Mouse (Mus musculus) G1E (cell line): ENCODE data around the gene Mark4. TPM values are rescaled to one million over a fixed set of nuclear protein-coding genes. Genes with fewer than 3 reads are reported as not detected.

Source experiments
- ATAC-seq: 2 replicates; pipeline ENCODE4 v1.8.0; 2016; ENCODE audit warnings: mild to moderate bottlenecking; ENCODE audit not compliant: insufficient number of reproducible peaks, poor library complexity, low FRiP score, severe bottlenecking; ENCODE audit errors: extremely low read depth
- DNase-seq: peaks from one replicate; pipeline ENCODE4 v3.0.0; 2012; ENCODE audit warnings: low spot score
- H3K27me3 ChIP-seq: 2 replicates; pipeline ENCODE4 v1.6.1; 2012; ENCODE audit warnings: mild to moderate bottlenecking, low read length, inconsistent platforms; ENCODE audit not compliant: insufficient read depth
- H3K36me3 ChIP-seq: replicated peaks from 2 replicates; pipeline ENCODE3; 2012; ENCODE audit warnings: mild to moderate bottlenecking, inconsistent platforms
- H3K4me1 ChIP-seq: 2 replicates; pipeline ENCODE4 v1.6.1; 2012; ENCODE audit warnings: low read depth, low read length, inconsistent platforms, mixed read lengths; ENCODE audit not compliant: insufficient read depth
- H3K4me3 ChIP-seq: 2 replicates; pipeline ENCODE4 v1.5.1; 2012; ENCODE audit warnings: low read depth, mild to moderate bottlenecking, inconsistent platforms, low read length, moderate library complexity, mixed read lengths
- H3K9me3 ChIP-seq: replicated peaks from 2 replicates; pipeline ENCODE4 v1.6.1; 2012; ENCODE audit warnings: inconsistent platforms
- CTCF ChIP-seq: IDR thresholded peaks from 2 replicates; pipeline ENCODE4 v1.5.1; 2012; ENCODE audit warnings: low read depth, low read length, inconsistent platforms, mixed read lengths
- GATA1 ChIP-seq: IDR thresholded peaks from 2 replicates; pipeline ENCODE4 v1.6.1; 2012; ENCODE audit warnings: borderline replicate concordance, low read length, inconsistent platforms, mixed read lengths
- GATA2 ChIP-seq: IDR thresholded peaks from 2 replicates; pipeline ENCODE4 v1.6.1; 2012; ENCODE audit warnings: low read depth, low read length, inconsistent platforms, borderline replicate concordance
- POLR2AphosphoS5 ChIP-seq: IDR thresholded peaks from 2 replicates; pipeline ENCODE4 v1.6.1; 2012; ENCODE audit warnings: low read depth, low read length, inconsistent platforms; ENCODE audit not compliant: insufficient replicate concordance
- TAL1 ChIP-seq: conservative IDR thresholded peaks from 2 replicates; pipeline ENCODE4 v1.6.1; 2012; ENCODE audit warnings: low read depth, low read length, inconsistent platforms, mixed read lengths
- polyA plus RNA-seq: library from polyadenylated mRNA; stranded (reverse); fragments of >175 nt; gene quantifications from 2 replicates; pipeline ENCODE4 v1.2.3, GENCODE M21; 2012
- total RNA-seq, 2 experiments: library from RNA; stranded (forward) in 1 of 2; stranded (reverse) in 1 of 2; fragments of 200-1000 nt in 1 of 2; fragments of >200 nt in 1 of 2; fragmentation: Nextera tagmentation in 1 of 2; gene quantifications; 2 replicates each; pipeline ENCODE4 v1.2.3; 2014 to 2017

Mark4 gene
- total and polyA plus RNA-seq, 3 experiments, result 4.3 to 34.7 (median 17.8) TPM

DNA sequence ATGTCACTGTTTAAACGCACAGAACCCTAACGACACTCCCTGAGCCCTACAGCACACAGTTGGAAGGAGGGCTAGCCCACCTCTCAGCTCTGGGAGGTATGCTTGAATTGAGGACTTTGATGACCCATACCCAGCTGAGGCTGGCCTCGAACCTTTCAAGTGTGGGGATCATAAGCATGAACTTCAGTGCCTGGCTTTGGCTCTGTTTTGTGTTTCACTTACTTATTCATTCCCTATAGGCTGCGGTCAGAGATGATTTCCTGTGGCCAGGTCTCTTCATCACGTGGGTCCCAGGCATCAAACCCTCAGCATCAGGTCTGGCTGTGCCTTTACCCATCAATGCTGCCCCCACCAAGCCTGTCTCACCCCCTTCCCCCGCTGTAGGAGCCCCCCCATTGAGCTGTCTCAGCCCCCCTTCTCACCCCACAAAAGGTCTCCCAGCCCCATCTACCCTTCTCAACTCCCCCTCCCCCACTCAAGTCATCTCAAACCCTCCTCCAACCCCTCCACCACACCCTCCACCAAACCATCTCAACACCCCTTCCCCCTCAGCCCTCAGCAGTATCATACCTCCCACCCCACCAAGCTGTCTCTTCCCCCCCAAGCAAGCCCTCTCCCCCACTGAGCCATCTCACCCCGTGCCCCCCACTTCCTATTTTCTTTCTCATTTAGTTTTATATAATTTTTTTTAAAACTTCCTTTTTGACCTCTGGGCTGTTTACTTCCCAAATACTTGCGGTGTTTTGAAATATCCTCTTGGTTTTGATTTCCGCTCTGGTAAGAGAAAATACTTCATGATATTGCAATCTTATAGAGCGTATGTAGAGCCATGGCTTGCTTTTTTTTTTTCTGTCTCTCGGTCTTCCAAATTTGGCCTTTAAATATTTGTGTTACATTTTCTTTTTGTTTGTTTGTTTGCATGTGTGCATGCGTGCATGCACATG, 42.1 kb upstream of the Mark4 start:
- Histone ChIP-seq H3K4me1 (peaks cover 24% of the 10 kb centered on the region), H3K9me3 (no peaks in the 10 kb centered on the region), H3K27me3 (peaks cover 25% of the 10 kb centered on the region), H3K4me3 (no peak overlapping the region), H3K36me3 (peaks cover 17% of the 10 kb centered on the region)
- ATAC-seq, result no peak
- TF ChIP-seq TAL1 (no peak), POLR2AphosphoS5 (no peak), CTCF (no peak), GATA2 (no peak), GATA1 (no peak)
- no peak for DNase-seq

DNA sequence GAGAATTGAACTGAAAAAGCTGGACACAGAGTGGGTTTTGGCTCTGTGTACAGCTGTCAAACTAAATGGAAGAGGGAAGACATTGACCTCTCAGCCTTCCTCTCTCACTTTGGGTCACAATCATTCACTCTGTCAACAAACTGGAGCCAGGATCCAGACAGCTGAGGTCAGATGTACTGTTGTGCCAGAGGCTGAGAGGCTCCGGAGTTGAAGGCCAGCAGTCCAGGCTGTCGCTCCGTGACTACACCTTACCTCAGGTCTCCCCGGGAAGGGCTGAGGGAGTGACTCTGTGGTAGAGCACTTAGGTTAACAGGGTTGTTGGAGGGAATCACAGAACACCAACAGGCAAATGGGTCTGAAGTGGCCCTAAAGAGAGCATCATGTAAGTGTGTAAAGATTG, 39.7 kb upstream of the Mark4 start:
- Histone ChIP-seq H3K36me3 (no peaks in the 10 kb centered on the region), H3K27me3 (peaks cover 41% of the 10 kb centered on the region), H3K9me3 (no peaks in the 10 kb centered on the region), H3K4me1 (peaks cover 9% of the 10 kb centered on the region), H3K4me3 (no peak overlapping the region)
- no peak for TF ChIP-seq TAL1
- TF ChIP-seq POLR2AphosphoS5, result no peak
- no peak for TF ChIP-seq CTCF
- no peak for TF ChIP-seq GATA1
- TF ChIP-seq GATA2, result no peak
- DNase-seq (no peak), ATAC-seq (no peak)

DNA sequence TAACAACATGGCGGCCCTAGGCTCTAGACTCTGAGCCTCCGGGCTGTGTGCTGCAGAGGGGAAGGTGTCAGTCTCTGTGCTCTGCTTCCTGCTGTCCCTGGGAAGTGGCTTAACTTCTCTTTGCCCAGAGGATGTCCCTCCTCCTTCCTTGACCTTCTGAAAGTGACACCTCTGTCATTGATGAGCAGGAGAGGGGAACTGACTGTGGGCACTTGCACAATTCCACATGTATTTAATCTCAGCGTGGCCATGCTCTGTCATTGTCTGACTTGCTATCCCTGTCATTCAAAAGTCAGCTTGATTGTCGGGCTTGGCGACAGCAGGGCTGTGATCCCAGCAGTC, 37.6 kb upstream of the Mark4 start:
- H3K9me3 ChIP-seq, result no peaks in the 10 kb centered on the region
- H3K36me3 ChIP-seq, result no peaks in the 10 kb centered on the region
- DNase-seq, result no peak
- peaks cover 9% of the 10 kb centered on the region for H3K4me1 ChIP-seq
- TF ChIP-seq GATA1 (no peak), GATA2 (no peak), TAL1 (no peak), POLR2AphosphoS5 (no peak), CTCF (no peak)
- no peak for ATAC-seq
- H3K4me3 ChIP-seq, result no peak overlapping the region
- peaks cover 52% of the 10 kb centered on the region for H3K27me3 ChIP-seq

DNA sequence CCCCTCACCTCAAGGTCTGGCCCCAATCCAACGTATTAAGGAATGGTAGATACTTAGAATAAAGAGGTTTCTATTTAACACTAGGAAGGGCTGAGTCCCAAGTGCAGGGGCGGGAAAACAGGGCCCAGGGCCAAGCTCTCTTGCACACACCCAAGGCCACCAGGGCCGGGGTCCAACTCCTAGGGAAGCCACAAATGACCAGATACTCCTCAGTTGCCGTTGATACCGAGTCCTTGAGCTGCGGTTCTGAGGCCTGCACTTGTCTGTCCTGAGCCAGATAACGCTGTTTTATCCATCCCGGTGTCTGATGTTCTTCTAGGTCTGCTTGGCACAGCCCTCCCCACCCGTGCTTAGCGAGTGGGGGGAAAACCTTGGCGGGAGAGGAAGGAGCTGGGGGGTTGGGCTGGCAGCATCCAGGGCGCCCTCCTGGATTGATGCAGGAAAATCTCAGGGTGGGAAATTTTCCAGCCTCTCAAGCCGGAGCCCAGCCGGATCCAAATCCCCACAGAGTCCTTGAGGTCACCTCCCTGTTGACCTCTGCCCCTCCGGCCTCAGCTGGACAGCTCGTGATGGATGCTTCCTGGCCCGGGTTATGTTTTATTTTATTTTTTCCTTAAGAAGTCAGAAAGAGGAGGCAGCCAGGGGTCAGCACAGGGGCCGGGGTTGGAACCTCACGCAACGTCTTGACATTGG, 37.0 kb upstream of the Mark4 start:
- Histone ChIP-seq H3K4me1 (peaks cover 9% of the 10 kb centered on the region), H3K9me3 (no peaks in the 10 kb centered on the region)
- no peak for ATAC-seq

DNA sequence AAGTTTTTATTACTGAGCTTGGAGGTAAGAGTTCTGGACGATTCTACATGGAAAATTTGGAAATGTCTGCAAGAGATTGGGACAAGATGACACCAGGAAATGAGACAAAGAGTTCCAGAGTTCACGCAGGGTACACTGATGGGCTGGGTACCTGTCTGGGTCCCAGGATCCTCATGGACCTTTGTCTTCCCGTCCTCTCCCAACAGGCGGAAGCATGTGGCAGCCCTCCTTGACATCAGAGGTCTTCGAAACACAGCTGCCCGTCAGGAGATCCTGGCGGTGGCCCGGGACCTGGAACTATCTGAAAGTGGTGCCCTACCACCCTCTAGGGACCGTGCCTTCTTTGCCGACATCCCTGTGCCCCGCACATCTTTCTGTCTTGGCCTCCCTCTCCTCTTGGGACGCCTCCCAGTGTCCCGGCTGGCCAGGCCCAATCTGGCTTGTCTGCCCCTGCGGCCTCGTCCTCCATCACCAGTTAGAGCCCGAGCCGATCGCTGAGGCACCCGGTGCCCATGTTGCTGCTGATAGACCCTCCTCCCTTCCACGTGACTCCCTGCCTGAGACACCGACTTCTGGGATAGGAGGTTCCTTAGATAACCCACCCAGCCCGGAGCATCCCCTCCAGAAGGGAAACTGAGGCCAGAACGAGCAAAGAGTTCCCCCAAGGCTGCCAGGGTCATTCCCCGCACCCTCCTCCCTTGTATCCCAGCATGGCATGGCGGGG, 36.3 kb upstream of the Mark4 start:
- ATAC-seq, result no peak
- H3K4me1 ChIP-seq, result peaks cover 4% of the 10 kb centered on the region
- TF ChIP-seq GATA1, result no peak
- TF ChIP-seq POLR2AphosphoS5, result no peak
- no peak for TF ChIP-seq CTCF
- no peak for TF ChIP-seq TAL1
- no peak for TF ChIP-seq GATA2
- H3K27me3 ChIP-seq, result peaks cover 58% of the 10 kb centered on the region
- H3K4me3 ChIP-seq, result no peak overlapping the region
- H3K36me3 ChIP-seq, result no peaks in the 10 kb centered on the region
- no peak for DNase-seq
- no peaks in the 10 kb centered on the region for H3K9me3 ChIP-seq

More for the DNA sequence above, 37.0 kb upstream of the Mark4 start:
- Histone ChIP-seq H3K4me3 (no peak overlapping the region), H3K36me3 (no peaks in the 10 kb centered on the region), H3K27me3 (peaks cover 56% of the 10 kb centered on the region)
- no peak for DNase-seq
- TF ChIP-seq POLR2AphosphoS5 (no peak), GATA2 (no peak), GATA1 (no peak), TAL1 (no peak), CTCF (no peak)
